Mouse (Mus musculus) kidney, adult 9 months (tissue): ENCODE results near the gene Arhgap42.

Experiments used
- DNase-seq: peaks from one replicate; pipeline ENCODE4 v3.0.0; 2022

Gene Arhgap42

GRCm38 (mm10) chr9:9001170-9001569 lies 237.7 kb downstream of the Arhgap42 start:
- DNase-seq, result peak; percentile 7

GRCm38 (mm10) chr9:8996494-8996893 lies 242.4 kb downstream of the Arhgap42 start:
- DNase-seq, result no peak

DNA sequence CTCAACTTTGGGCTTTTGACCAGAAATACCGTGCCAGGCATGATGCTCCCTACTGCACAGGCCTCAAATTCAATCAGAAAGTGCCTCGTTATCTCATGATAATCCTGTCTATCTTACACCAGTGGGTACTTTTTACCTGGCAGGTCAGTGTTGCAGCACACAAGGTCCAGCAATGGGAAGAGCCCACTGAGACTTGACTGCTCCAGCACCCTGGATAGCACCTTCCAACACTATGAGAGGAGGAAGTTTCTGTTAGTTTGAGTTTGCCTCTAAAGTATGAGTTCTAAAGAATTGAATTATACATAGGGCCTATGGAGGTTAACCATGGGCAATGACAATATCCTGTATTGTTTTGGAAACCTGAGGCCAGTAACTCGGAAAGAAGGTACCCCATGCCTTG lies 256.6 kb downstream of the Arhgap42 start:
- DNase-seq, result no peak

DNA sequence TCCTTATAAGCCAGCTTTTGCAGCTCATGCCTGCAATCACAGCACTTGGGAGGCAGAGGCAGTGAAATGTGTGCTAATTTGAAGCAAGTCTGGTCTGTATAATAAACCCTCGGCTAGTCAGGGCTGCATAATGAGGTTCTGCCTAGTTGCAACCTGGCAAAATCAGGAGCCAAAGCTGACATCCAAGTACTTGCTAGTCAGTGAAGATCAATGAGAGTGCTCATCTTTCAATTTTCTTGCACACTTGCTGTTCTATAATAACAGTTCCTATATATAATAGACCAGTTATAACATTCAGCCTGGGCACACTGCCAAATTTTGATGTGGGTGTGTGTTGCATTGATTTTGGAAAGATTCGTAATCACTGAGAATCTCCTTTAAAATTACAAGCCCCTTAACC lies 261.1 kb downstream of the Arhgap42 start:
- DNase-seq, result no peak

DNA sequence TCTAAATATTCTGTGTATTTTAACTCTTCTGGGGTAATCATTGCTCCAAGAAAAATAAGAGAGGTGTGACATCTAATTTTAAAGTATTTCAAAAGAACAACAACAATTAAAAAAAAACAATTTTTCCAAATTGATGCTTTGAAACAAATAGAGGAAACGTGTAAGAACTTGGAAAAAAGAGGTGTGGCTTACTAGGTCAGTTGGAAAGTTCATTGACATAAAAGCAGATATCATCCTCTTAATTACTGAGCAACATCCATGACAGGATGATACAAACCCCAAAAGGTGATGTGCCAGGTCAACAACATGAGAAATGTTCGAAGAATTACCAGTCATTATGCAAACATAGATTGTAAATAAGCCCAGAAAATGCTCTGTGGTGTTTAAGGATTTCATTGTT lies 267.4 kb downstream of the Arhgap42 start, which contains the start of gene Gm16485:
Gm16485 (plus strand) TSS at position 301 of the 400 bp plus-strand sequence.
- DNase-seq, result no peak

GRCm38 (mm10) chr9:8970240-8970639 lies 268.7 kb downstream of the Arhgap42 start:
- no peak for DNase-seq

DNA sequence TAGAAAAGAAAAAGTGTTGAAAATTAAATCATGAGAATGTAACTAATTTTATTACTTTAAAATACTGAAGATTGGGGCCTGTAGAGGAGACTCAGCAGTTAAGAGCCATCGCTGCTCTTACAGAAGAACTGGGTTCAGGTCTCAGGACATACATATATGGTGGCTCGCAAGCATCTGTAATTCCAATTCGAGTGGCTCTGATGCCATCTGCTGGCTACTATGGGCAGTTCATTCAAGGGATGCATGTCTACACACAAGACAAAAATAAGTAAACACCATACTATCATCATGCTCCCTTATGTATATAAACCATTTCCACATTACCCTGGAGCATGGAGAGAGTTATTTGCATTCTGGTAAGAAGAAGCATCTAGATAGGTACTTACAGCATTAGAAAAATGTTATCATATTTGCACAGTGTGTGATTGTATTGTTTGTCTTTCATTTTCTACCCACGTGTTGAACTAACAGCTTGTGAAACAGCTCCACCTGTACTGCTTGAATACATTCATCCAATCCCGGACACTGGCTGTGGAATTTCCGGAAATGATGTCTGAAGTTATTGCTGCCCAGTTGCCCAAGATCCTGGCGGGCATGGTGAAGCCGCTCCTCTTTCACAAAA lies 274.3 kb downstream of the Arhgap42 start:
- peak; percentile 51 for DNase-seq

GRCm38 (mm10) chr9:8953306-8953705 lies 285.6 kb downstream of the Arhgap42 start:
- no peak for DNase-seq
